Mouse (Mus musculus) heart, adult 2 months (tissue): Measurements from ENCODE around the gene Neil3. TPM values are rescaled to one million over a fixed set of nuclear protein-coding genes. Genes with fewer than 3 reads are reported as not detected.

ENCODE experiments used
- DNase-seq, 2 experiments: peaks; one replicate each; pipeline ENCODE4 v3.0.0; 2021
- H3K27ac ChIP-seq: fragments of 200-600 bp; 2 replicates; pipeline ENCODE4 v1.8.1; 2022
- H3K27me3 ChIP-seq: fragments of 200-500 bp; 2 replicates; pipeline ENCODE4 v1.6.1; 2012; ENCODE audit warnings: mild to moderate bottlenecking, low read length, inconsistent platforms, mixed read lengths; ENCODE audit not compliant: control insufficient read depth, insufficient read depth
- H3K36me3 ChIP-seq: fragments of 200-500 bp; 2 replicates; pipeline ENCODE4 v1.6.1; 2012; ENCODE audit warnings: low read length, inconsistent platforms; ENCODE audit not compliant: control insufficient read depth, insufficient read depth
- H3K4me1 ChIP-seq: fragments of 200-500 bp; 2 replicates; pipeline ENCODE4 v1.6.1; 2011; ENCODE audit warnings: low read length; ENCODE audit not compliant: control insufficient read depth, insufficient read depth
- H3K4me3 ChIP-seq: fragments of 200-600 bp; 2 replicates; pipeline ENCODE4 v1.8.1; 2022
- H3K79me2 ChIP-seq: fragments of 200-500 bp; replicated peaks from 2 replicates; pipeline ENCODE4 v1.6.1; 2012; ENCODE audit warnings: mild to moderate bottlenecking, inconsistent platforms, low read length, moderate library complexity, mixed read lengths; ENCODE audit not compliant: control insufficient read depth, insufficient read depth
- H3K9ac ChIP-seq: fragments of 200-500 bp; 2 replicates; pipeline ENCODE4 v1.6.1; 2012; ENCODE audit warnings: low read depth, mild to moderate bottlenecking, control low read depth, inconsistent platforms, low read length, mixed read lengths
- CTCF ChIP-seq: fragments of 200-600 bp; IDR thresholded peaks from 2 replicates; pipeline ENCODE4 v1.8.1; 2022; ENCODE audit warnings: antibody characterized with exemption, mild to moderate bottlenecking, moderate library complexity
- EP300 ChIP-seq: fragments of 200-500 bp; IDR thresholded peaks from 2 replicates; pipeline ENCODE4 v1.6.1; 2011; ENCODE audit warnings: low read depth, low read length, control low read depth; ENCODE audit not compliant: insufficient read depth
- POLR2A ChIP-seq: fragments of 200-500 bp; IDR thresholded peaks from 2 replicates; pipeline ENCODE4 v1.6.1; 2011; ENCODE audit warnings: mild to moderate bottlenecking, low read depth, low read length, control low read depth; ENCODE audit not compliant: insufficient read depth
- WGBS: fragments of 180-500 bp; shearing (Covaris S2); methylation state at CpG from one replicate; pipeline ENCODE4 v1.1.7; 2018; 5-methylcytosine and 5-hydroxymethylcytosine counted together
- intact Hi-C: fragments of 180-260 bp; cut with DNase I; formaldehyde crosslinking; loops from one replicate; pipeline ENCODE4 v1.15.1; 2025
- polyA plus RNA-seq: library from polyadenylated mRNA; depleted of rRNA; stranded (reverse); fragments of >200 nt; gene quantifications from 2 replicates; pipeline ENCODE4 v1.2.3, GENCODE M21; 2012
- total RNA-seq, 2 experiments: library from RNA; stranded (reverse); gene quantifications; 2 replicates each; pipeline ENCODE4 v1.2.3; 2021

The Neil3 gene
- total and polyA plus RNA-seq, 3 experiments, result 0.10 to 0.18 TPM; not detected in 1

GRCm38 (mm10) chr8:53623425-53623824 lies 15.4 kb downstream of the Neil3 start:
- Histone ChIP-seq H3K27me3 (no peaks in the 10 kb centered on the region), H3K9ac (no peak overlapping the region), H3K79me2 (no peaks in the 10 kb centered on the region), H3K27ac (no peak overlapping the region), H3K36me3 (no peaks in the 10 kb centered on the region), H3K4me1 (no peaks in the 10 kb centered on the region), H3K4me3 (no peak overlapping the region)
- TF ChIP-seq POLR2A, result no peak
- no peak for TF ChIP-seq EP300
- TF ChIP-seq CTCF, result no peak
- DNase-seq, result no peak
- 72% methylated on average over 3 of the region's 3 CpGs for WGBS
- intact Hi-C loops, result no loop called here

DNA sequence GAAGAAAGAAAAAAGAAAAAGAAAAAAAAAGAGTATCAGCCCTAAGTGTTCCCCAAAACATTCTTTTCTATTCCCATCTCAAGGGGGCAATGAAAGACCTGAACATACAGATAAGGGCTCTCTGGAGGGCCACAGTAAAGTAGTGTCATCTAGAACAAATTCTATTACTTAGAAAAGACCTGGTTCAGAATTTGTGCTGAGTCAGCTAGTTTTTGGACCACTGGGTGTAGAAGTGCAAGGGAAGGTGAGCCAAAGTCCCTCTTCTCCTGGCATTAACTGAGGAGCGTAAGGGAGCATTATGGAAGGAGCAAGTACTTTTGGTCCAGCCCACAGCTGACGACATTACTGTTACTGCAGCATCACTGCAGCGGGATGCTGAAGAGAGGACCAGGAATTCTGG lies 19.7 kb downstream of the Neil3 start:
- Histone ChIP-seq H3K9ac (no peak overlapping the region), H3K4me3 (no peak overlapping the region), H3K79me2 (no peaks in the 10 kb centered on the region), H3K4me1 (no peaks in the 10 kb centered on the region), H3K36me3 (no peaks in the 10 kb centered on the region), H3K27ac (no peak overlapping the region), H3K27me3 (no peaks in the 10 kb centered on the region)
- 96% methylated on average over 3 of the region's 3 CpGs for WGBS
- DNase-seq, result no peak
- no peak for TF ChIP-seq POLR2A
- no peak for TF ChIP-seq EP300
- no peak for TF ChIP-seq CTCF
- intact Hi-C loops, result no loop called here

- Histone ChIP-seq H3K9ac (no peak overlapping the region), H3K4me3 (no peak overlapping the region), H3K27me3 (no peaks in the 10 kb centered on the region), H3K4me1 (no peaks in the 10 kb centered on the region), H3K79me2 (no peaks in the 10 kb centered on the region), H3K27ac (no peak overlapping the region), H3K36me3 (no peaks in the 10 kb centered on the region)
- intact Hi-C loops, result no loop called here
- DNase-seq, result no peak
- WGBS, result 92% methylated on average over 8 of the region's 8 CpGs
- no peak for TF ChIP-seq POLR2A
- no peak for TF ChIP-seq CTCF
- no peak for TF ChIP-seq EP300
Measured at GRCm38 (mm10) chr8:53614288-53614646, 24.6 kb downstream of the Neil3 start.

- H3K27ac ChIP-seq, result no peak overlapping the region
- no peaks in the 10 kb centered on the region for H3K4me1 ChIP-seq
- TF ChIP-seq CTCF (no peak), EP300 (no peak), POLR2A (no peak)
- intact Hi-C loops, result no loop called here
- no peaks in the 10 kb centered on the region for H3K36me3 ChIP-seq
- no peak overlapping the region for H3K9ac ChIP-seq
- 97% methylated on average over 7 of the region's 7 CpGs for WGBS
- H3K4me3 ChIP-seq, result no peak overlapping the region
- H3K79me2 ChIP-seq, result no peaks in the 10 kb centered on the region
- DNase-seq, result no peak
- no peaks in the 10 kb centered on the region for H3K27me3 ChIP-seq
Measured at GRCm38 (mm10) chr8:53613577-53614287, 25.1 kb downstream of the Neil3 start.

- Histone ChIP-seq H3K4me3 (no peak overlapping the region), H3K27ac (no peak overlapping the region), H3K36me3 (no peaks in the 10 kb centered on the region), H3K4me1 (no peaks in the 10 kb centered on the region), H3K27me3 (no peaks in the 10 kb centered on the region), H3K9ac (no peak overlapping the region), H3K79me2 (no peaks in the 10 kb centered on the region)
- no peak for DNase-seq
- intact Hi-C loops, result no loop called here
- TF ChIP-seq POLR2A (no peak), CTCF (no peak), EP300 (no peak)
- WGBS, result 69% methylated on average over 7 of the region's 7 CpGs
Measured at GRCm38 (mm10) chr8:53612297-53612696, 26.6 kb downstream of the Neil3 start.

DNA sequence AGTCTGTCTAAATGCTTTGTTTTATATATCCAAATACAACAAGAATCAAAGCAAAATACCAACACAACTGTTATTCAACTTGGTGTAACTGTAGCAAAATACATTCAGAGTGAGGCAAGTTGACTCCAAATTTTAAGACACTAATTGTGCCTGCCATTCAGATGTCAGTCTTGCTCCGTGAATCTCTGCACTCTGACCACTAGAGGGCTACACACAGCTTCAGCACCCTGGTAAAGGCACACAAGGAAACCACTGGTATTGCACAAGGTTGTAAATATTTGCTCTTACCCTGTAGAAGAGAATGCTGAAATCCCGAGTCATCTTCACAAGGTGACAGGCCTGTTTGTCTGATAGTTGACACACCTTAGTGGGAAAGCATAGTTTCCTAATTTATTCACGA lies 31.8 kb downstream of the Neil3 start:
- 41% methylated on average over 3 of the region's 3 CpGs for WGBS
- peak in 1 of 2 experiments; percentile 6 for DNase-seq
- intact Hi-C loops, result loop anchor here (5.0 kb wide), 1 partner anchor 885 kb away; no protein-coding TSS in a partner anchor
- no peak for TF ChIP-seq EP300
- no peak for TF ChIP-seq POLR2A
- peak; percentile 91 for TF ChIP-seq CTCF
- Histone ChIP-seq H3K79me2 (no peaks in the 10 kb centered on the region), H3K27me3 (no peaks in the 10 kb centered on the region), H3K4me1 (no peaks in the 10 kb centered on the region), H3K4me3 (no peak overlapping the region), H3K27ac (no peak overlapping the region), H3K36me3 (no peaks in the 10 kb centered on the region), H3K9ac (no peak overlapping the region)
